Mouse (Mus musculus) bone marrow macrophage, adult 2 months (primary cell): ENCODE measurements at regions not wholly inside any gene's neighbourhood (a gene's known extent, or its start where the extent isn't known, plus 50 kb on each side); places are given as distances from the start of the nearest gene placed in this dataset.

Experiments
- CTCF ChIP-seq: IDR thresholded peaks from 2 replicates; pipeline ENCODE4 v1.5.1; 2012; ENCODE audit warnings: low read depth, mild to moderate bottlenecking, low read length, moderate library complexity
- POLR2A ChIP-seq: IDR thresholded peaks from 2 replicates; pipeline ENCODE4 v1.6.1; 2012; ENCODE audit warnings: mild to moderate bottlenecking, low read depth, low read length, borderline replicate concordance

- TF ChIP-seq POLR2A (no peak), CTCF (no peak)
Observed at GRCm38 (mm10) chr3:9959716-9960661, 127.9 kb upstream of the Gm9833 start.
